Mouse (Mus musculus) myocyte (in vitro differentiated cells): ENCODE results near the gene Dnmt3a.

Experiments used
- E2F4 ChIP-seq: IDR thresholded peaks from one replicate; pipeline ENCODE4 v1.6.1; 2011; ENCODE audit warnings: mild to moderate bottlenecking, control low read depth, moderate library complexity; ENCODE audit not compliant: insufficient read depth
- MYOD1 ChIP-seq, 3 experiments: IDR thresholded peaks; one replicate each; pipeline ENCODE4 v1.6.1; 2011; ENCODE audit warnings: control low read depth in 2 of 3, low read depth in 2 of 3, mild to moderate bottlenecking in 2 of 3, moderate library complexity in 1 of 3; ENCODE audit not compliant: insufficient read length in 2 of 3, control insufficient read depth in 1 of 3
- POLR2A ChIP-seq: IDR thresholded peaks from one replicate; pipeline ENCODE4 v1.6.1; 2011; ENCODE audit warnings: low read depth, mild to moderate bottlenecking, control low read depth, moderate library complexity; ENCODE audit not compliant: insufficient read length
- TCF12 ChIP-seq: IDR thresholded peaks from one replicate; pipeline ENCODE4 v1.6.1; 2011; ENCODE audit warnings: mild to moderate bottlenecking, control low read depth; ENCODE audit not compliant: poor library complexity, insufficient read depth, severe bottlenecking
- USF1 ChIP-seq: IDR thresholded peaks from one replicate; pipeline ENCODE4 v1.6.1; 2011; ENCODE audit warnings: low read depth, mild to moderate bottlenecking, control low read depth, moderate library complexity

DNA sequence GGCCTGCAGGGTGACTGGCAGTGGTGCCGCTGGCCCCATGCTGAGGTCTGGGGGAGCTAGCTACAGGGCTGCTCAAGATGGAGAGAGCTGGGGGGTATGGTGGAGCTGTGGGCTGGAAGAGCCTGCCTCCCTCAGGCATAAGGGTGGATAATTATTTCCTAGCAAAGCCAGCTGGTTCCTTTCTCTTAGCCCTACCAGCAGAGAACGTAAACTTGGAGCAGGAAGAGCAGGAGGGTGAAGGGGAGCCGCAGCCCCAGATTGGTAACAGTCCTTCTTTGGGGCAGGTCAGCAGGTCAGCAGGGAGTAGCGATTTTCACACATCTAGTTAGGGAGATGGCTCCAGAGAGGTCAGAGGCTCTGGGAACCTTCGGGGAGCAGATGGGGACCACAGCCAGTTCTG is 44.4 kb downstream of the Dnmt3a start:
- TF ChIP-seq POLR2A (no peak), USF1 (no peak), MYOD1 (IDR thresholded peaks at IDR 0.05; ENCODE audit: control insufficient read depth in 1 of 3, insufficient read length in 2 of 3, low read depth in 2 of 3) (no peak), TCF12 (no peak), E2F4 (no peak)
